In the genomic region with DNA sequence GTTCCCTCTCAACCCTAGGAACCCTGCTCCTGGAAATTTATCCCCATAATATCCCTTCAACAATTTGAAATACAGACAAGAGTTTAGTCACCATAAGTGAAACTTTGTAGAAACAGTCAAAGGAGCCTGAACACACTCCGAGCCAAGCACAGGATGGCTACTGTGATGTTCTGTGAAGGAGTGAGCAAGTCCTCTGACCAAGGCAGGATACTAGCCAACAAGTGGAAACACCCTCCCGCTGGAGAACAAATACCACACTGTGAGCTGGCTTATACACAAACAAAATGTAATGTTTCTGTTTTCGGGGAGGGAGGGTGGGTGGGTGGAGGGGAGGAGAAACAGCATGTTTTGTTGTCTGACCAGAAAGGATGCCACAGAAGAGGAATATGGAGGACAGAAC, we compare ENCODE assay signal across 34 mouse cellular contexts. TPM values are rescaled to one million over a fixed set of nuclear protein-coding genes. Genes with fewer than 3 reads are reported as not detected.
"Had no signal": no experiment of that assay in that cellular context is flagged by ENCODE, and none has a peak within 500 bp of the region (broad histone marks: within the 10 kb centered on the region; RNA-seq: fewer than 3 reads in every experiment).

No protein-coding gene starts in this region.

- DNase-seq: heart, postnatal 10 days; heart, postnatal 14 days; heart, postnatal 36 days; heart, postnatal 4 days; kidney, adult 11 months; kidney, adult 18-20 months; kidney, adult 2 months; kidney, adult 8-10 months; kidney, adult 9 months; kidney, postnatal 10 days; kidney, postnatal 25 days; kidney, postnatal 36 days; kidney, postnatal 4 days; layer of hippocampus, adult 9-11 months; layer of hippocampus, postnatal 36 days had no signal

- H3K9me3 ChIP-seq: heart, embryonic 12.5 days; heart, embryonic 13.5 days; heart, embryonic 15.5 days; hindbrain, embryonic 10.5 days; hindbrain, embryonic 12.5 days; hindbrain, embryonic 13.5 days; hindbrain, embryonic 15.5 days; intestine, embryonic 15.5 days; kidney, embryonic 15.5 days had no signal

- H3K4me1 ChIP-seq: heart, embryonic 15.5 days; hindbrain, embryonic 10.5 days; hindbrain, embryonic 12.5 days; hindbrain, embryonic 13.5 days; hindbrain, embryonic 15.5 days; intestine, embryonic 15.5 days; kidney, embryonic 15.5 days had no signal

- H3K4me3 ChIP-seq: heart, embryonic 12.5 days; heart, embryonic 13.5 days; heart, embryonic 15.5 days; hindbrain, embryonic 10.5 days; hindbrain, embryonic 12.5 days; hindbrain, embryonic 13.5 days; hindbrain, embryonic 15.5 days; intestine, embryonic 15.5 days; kidney, embryonic 15.5 days; layer of hippocampus, adult 2 months had no signal

- H3K27me3 ChIP-seq: heart, embryonic 12.5 days; heart, embryonic 13.5 days; heart, embryonic 15.5 days; hindbrain, embryonic 12.5 days; hindbrain, embryonic 13.5 days; hindbrain, embryonic 15.5 days; intestine, embryonic 15.5 days; kidney, embryonic 15.5 days had no signal

- H3K36me3 ChIP-seq: heart, embryonic 12.5 days; heart, embryonic 13.5 days; heart, embryonic 15.5 days; hindbrain, embryonic 10.5 days; hindbrain, embryonic 12.5 days; hindbrain, embryonic 13.5 days; hindbrain, embryonic 15.5 days; intestine, embryonic 15.5 days; kidney, embryonic 15.5 days had no signal

- H3K9ac ChIP-seq: heart, embryonic 12.5 days; heart, embryonic 13.5 days; heart, embryonic 15.5 days; hindbrain, embryonic 12.5 days; hindbrain, embryonic 13.5 days; hindbrain, embryonic 14.5 days; hindbrain, embryonic 15.5 days; intestine, embryonic 15.5 days; kidney, embryonic 15.5 days had no signal

- H3K4me2 ChIP-seq: heart, embryonic 11.5 days; heart, embryonic 12.5 days; heart, embryonic 13.5 days; heart, embryonic 15.5 days; hindbrain, embryonic 12.5 days; hindbrain, embryonic 13.5 days; hindbrain, embryonic 14.5 days; hindbrain, embryonic 15.5 days; intestine, embryonic 15.5 days; kidney, embryonic 15.5 days had no signal

- H3K27ac ChIP-seq: heart, embryonic 13.5 days; heart, embryonic 15.5 days; hindbrain, embryonic 10.5 days; hindbrain, embryonic 12.5 days; hindbrain, embryonic 13.5 days; hindbrain, embryonic 14.5 days; hindbrain, embryonic 15.5 days; hindbrain, postnatal 0 days; intestine, embryonic 15.5 days; kidney, embryonic 15.5 days; kidney, postnatal 0 days; layer of hippocampus, adult 2 months had no signal

- ATAC-seq: hindbrain, embryonic 16.5 days; hindbrain, postnatal 0 days; inflammation-experienced regulatory T-cells, adult 6 months; intestine, embryonic 15.5 days; intestine, embryonic 16.5 days; intestine, postnatal 0 days had no signal

RNA-seq across cellular contexts. Expression of gene Mlip, which starts 17.9 kb away (rescaled TPM):
- polyA plus RNA-seq: kidney, embryonic 14.5 days had no signal
